In genomic region chr5:102766311-102767057, GRCm38 (mm10) we compare ENCODE assay signal across 9 mouse cellular contexts.
DNase-seq lines count a peak whose midpoint lies in the region; ATAC-seq and TF ChIP-seq lines count a peak whose summit lies in the region.
"Had no signal": no experiment of that assay in that cellular context is flagged by ENCODE, and none has a peak within 500 bp of the region (broad histone marks: within the 10 kb centered on the region; RNA-seq: fewer than 3 reads in every experiment).

No protein-coding gene starts in this region.

- no peaks in the 10 kb centered on the region for H3K27me3 ChIP-seq in heart, embryonic 10.5 days (ENCODE audit: insufficient read depth, poor library complexity, severe bottlenecking)
- no peaks in the 10 kb centered on the region for H3K27me3 ChIP-seq in liver, postnatal 0 days (ENCODE audit: insufficient read depth, low read length)
- H3K27me3 ChIP-seq: embryonic facial prominence, embryonic 15.5 days had no signal

- WGBS in heart, embryonic 10.5 days = 80% methylated on average over 6 of the region's 6 CpGs
- WGBS in liver, postnatal 0 days (ENCODE audit: insufficient replicate concordance) = 69% methylated on average over 6 of the region's 6 CpGs

- no peak overlapping the region for H3K9ac ChIP-seq in liver, postnatal 0 days (replicated peaks)
- H3K9ac ChIP-seq: embryonic facial prominence, embryonic 15.5 days had no signal

- DNase-seq in heart, embryonic 10.5 days (ENCODE audit: low spot score) = peak; percentile 72
- DNase-seq in heart, adult 8-10 months (ENCODE audit: low spot score) = no peak
- peak; percentile 72 for DNase-seq in 416B (ENCODE audit: low read depth)
- peak; percentile 49 for DNase-seq in NIH3T3 (ENCODE audit: low read depth)
- peak; percentile 57 for DNase-seq in forelimb bud, embryonic 11.5 days (ENCODE audit: low read depth, low spot score)
- DNase-seq in liver, postnatal 0 days = peak; percentile 62
- peak; percentile 59 for DNase-seq in thymus, postnatal 14 days
- no peak for DNase-seq in layer of hippocampus, postnatal 10 days (ENCODE audit: low spot score in 2 of 2)

- H3K4me2 ChIP-seq in liver, postnatal 0 days (ENCODE audit: low read depth, low read length) = no peak overlapping the region
- H3K4me2 ChIP-seq: embryonic facial prominence, embryonic 15.5 days had no signal

- H3K4me3 ChIP-seq in heart, embryonic 10.5 days = no peak overlapping the region
- H3K4me3 ChIP-seq in liver, postnatal 0 days (ENCODE audit: low read depth, low read length) = no peak overlapping the region
- H3K4me3 ChIP-seq: embryonic facial prominence, embryonic 15.5 days had no signal

- no peak for ATAC-seq in liver, postnatal 0 days

- TF ChIP-seq EP300 in liver, postnatal 0 days (IDR thresholded peaks at IDR 0.05; ENCODE audit: low read depth) = no peak

- H3K27ac ChIP-seq in heart, embryonic 10.5 days = no peak overlapping the region
- H3K27ac ChIP-seq in liver, postnatal 0 days (ENCODE audit: low read depth) = no peak overlapping the region
- H3K27ac ChIP-seq: embryonic facial prominence, embryonic 15.5 days had no signal

- no peaks in the 10 kb centered on the region for H3K36me3 ChIP-seq in heart, embryonic 10.5 days
- no peaks in the 10 kb centered on the region for H3K36me3 ChIP-seq in liver, postnatal 0 days (replicated peaks; ENCODE audit: insufficient read depth, low read length)
- H3K36me3 ChIP-seq: embryonic facial prominence, embryonic 15.5 days had no signal

- H3K9me3 ChIP-seq in heart, embryonic 10.5 days = no peaks in the 10 kb centered on the region
- no peaks in the 10 kb centered on the region for H3K9me3 ChIP-seq in liver, postnatal 0 days (ENCODE audit: low read length)
- H3K9me3 ChIP-seq: embryonic facial prominence, embryonic 15.5 days had no signal

- peaks cover 20% of the 10 kb centered on the region for H3K4me1 ChIP-seq in heart, embryonic 10.5 days
- no peaks in the 10 kb centered on the region; the same call in 1 of the 2 replicates for H3K4me1 ChIP-seq in liver, postnatal 0 days (ENCODE audit: insufficient read depth)

- TF ChIP-seq CTCF in liver, postnatal 0 days (IDR thresholded peaks at IDR 0.05; ENCODE audit: low read depth) = peak; percentile 76

Comparison
In these comparisons a context has a peak if more than half of its experiments do, and no peak if none do; other contexts are left out.
1. DNase-seq: peak in heart, embryonic 10.5 days (single experiment), 416B (single experiment), NIH3T3 (single experiment), forelimb bud, embryonic 11.5 days (single experiment), liver, postnatal 0 days (single experiment) and thymus, postnatal 14 days (single experiment); none in heart, adult 8-10 months (single experiment) and layer of hippocampus, postnatal 10 days (0 of 2).